Mouse (Mus musculus): ENCODE results near the gene Fnbp1.

Gene Fnbp1

GRCm38 (mm10) chr2:31141867-31142454 is at the start of gene Fnbp1:
Gene Fnbp1, minus strand, starts transcription at chr2:31142008.
- in situ Hi-C loops (cut with MboI; ENCODE audit: unreplicated experiment in 2 of 2): loop anchor here (5.0 kb wide), 1 partner anchor 80 kb away; no protein-coding TSS in a partner anchor

GRCm38 (mm10) chr2:31189654-31190053 is 47.8 kb upstream of the Fnbp1 start:
- in situ Hi-C loops (cut with MboI; ENCODE audit: unreplicated experiment in 2 of 2): loop anchor here in 1 of 2 experiments (25.0 kb wide), 1 partner anchor 1177 kb away; no protein-coding TSS in a partner anchor

- in situ Hi-C loops (cut with MboI; ENCODE audit: unreplicated experiment in 2 of 2): loop anchor here in 1 of 2 experiments (25.0 kb wide), 1 partner anchor 1176 kb away; no protein-coding TSS in a partner anchor
Measured at GRCm38 (mm10) chr2:31188691-31189090, 46.9 kb upstream of the Fnbp1 start.

GRCm38 (mm10) chr2:31183830-31184229 is 42.0 kb upstream of the Fnbp1 start:
- in situ Hi-C loops (cut with MboI; ENCODE audit: unreplicated experiment in 2 of 2): loop anchor here in 1 of 2 experiments (25.0 kb wide), 1 partner anchor 1172 kb away; no protein-coding TSS in a partner anchor

GRCm38 (mm10) chr2:31182786-31183330 is 41.0 kb upstream of the Fnbp1 start:
- in situ Hi-C loops (cut with MboI; ENCODE audit: unreplicated experiment in 2 of 2): loop anchor here in 1 of 2 experiments (25.0 kb wide), 1 partner anchor 1171 kb away; no protein-coding TSS in a partner anchor

- in situ Hi-C loops (cut with MboI; ENCODE audit: unreplicated experiment in 2 of 2): loop anchor here in 1 of 2 experiments (25.0 kb wide), 1 partner anchor 1168 kb away; no protein-coding TSS in a partner anchor
Measured at GRCm38 (mm10) chr2:31180081-31180551, 38.3 kb upstream of the Fnbp1 start.

GRCm38 (mm10) chr2:31179471-31179870 is 37.7 kb upstream of the Fnbp1 start:
- in situ Hi-C loops (cut with MboI; ENCODE audit: unreplicated experiment in 2 of 2): loop anchor here in 1 of 2 experiments (25.0 kb wide), 1 partner anchor 1167 kb away; no protein-coding TSS in a partner anchor

GRCm38 (mm10) chr2:31178593-31178992 is 36.8 kb upstream of the Fnbp1 start:
- in situ Hi-C loops (cut with MboI; ENCODE audit: unreplicated experiment in 2 of 2): loop anchor here in 1 of 2 experiments (25.0 kb wide), 1 partner anchor 1166 kb away; no protein-coding TSS in a partner anchor

GRCm38 (mm10) chr2:31173290-31173689 is 31.5 kb upstream of the Fnbp1 start:
- in situ Hi-C loops (cut with MboI; ENCODE audit: unreplicated experiment in 2 of 2): loop anchor here in 1 of 2 experiments (25.0 kb wide), 1 partner anchor 361 kb away; the partner anchor contains the start of genes 1700001O22Rik and Ntmt1

GRCm38 (mm10) chr2:31172536-31172935 is 30.7 kb upstream of the Fnbp1 start:
- in situ Hi-C loops (cut with MboI; ENCODE audit: unreplicated experiment in 2 of 2): loop anchor here in 1 of 2 experiments (25.0 kb wide), 1 partner anchor 360 kb away; the partner anchor contains the start of genes 1700001O22Rik and Ntmt1

- in situ Hi-C loops (cut with MboI; ENCODE audit: unreplicated experiment in 2 of 2): loop anchor here in 1 of 2 experiments (25.0 kb wide), 1 partner anchor 360 kb away; the partner anchor contains the start of genes 1700001O22Rik and Ntmt1
Measured at GRCm38 (mm10) chr2:31172001-31172400, 30.2 kb upstream of the Fnbp1 start.

- in situ Hi-C loops (cut with MboI; ENCODE audit: unreplicated experiment in 2 of 2): loop anchor here in 1 of 2 experiments (25.0 kb wide), 1 partner anchor 358 kb away; the partner anchor contains the start of genes 1700001O22Rik and Ntmt1
Measured at GRCm38 (mm10) chr2:31170164-31170563, 28.4 kb upstream of the Fnbp1 start.

GRCm38 (mm10) chr2:31169001-31169400 is 27.2 kb upstream of the Fnbp1 start:
- in situ Hi-C loops (cut with MboI; ENCODE audit: unreplicated experiment in 2 of 2): loop anchor here in 1 of 2 experiments (25.0 kb wide), 1 partner anchor 357 kb away; the partner anchor contains the start of genes 1700001O22Rik and Ntmt1

GRCm38 (mm10) chr2:31167571-31167970 is 25.8 kb upstream of the Fnbp1 start:
- in situ Hi-C loops (cut with MboI; ENCODE audit: unreplicated experiment in 2 of 2): loop anchor here in 1 of 2 experiments (25.0 kb wide), 1 partner anchor 355 kb away; the partner anchor contains the start of genes 1700001O22Rik and Ntmt1

- in situ Hi-C loops (cut with MboI; ENCODE audit: unreplicated experiment in 2 of 2): loop anchor here in 1 of 2 experiments (25.0 kb wide), 1 partner anchor 353 kb away; the partner anchor contains the start of genes 1700001O22Rik and Ntmt1
Measured at GRCm38 (mm10) chr2:31165529-31165928, 23.7 kb upstream of the Fnbp1 start.

GRCm38 (mm10) chr2:31164841-31165455 is 23.1 kb upstream of the Fnbp1 start:
- in situ Hi-C loops (cut with MboI; ENCODE audit: unreplicated experiment in 2 of 2): loop anchor here in 1 of 2 experiments (25.0 kb wide), 1 partner anchor 353 kb away; the partner anchor contains the start of genes 1700001O22Rik and Ntmt1

GRCm38 (mm10) chr2:31163361-31164118 is 21.7 kb upstream of the Fnbp1 start:
- in situ Hi-C loops (cut with MboI; ENCODE audit: unreplicated experiment in 2 of 2): loop anchor here in 1 of 2 experiments (25.0 kb wide), 1 partner anchor 351 kb away; the partner anchor contains the start of genes 1700001O22Rik and Ntmt1

- in situ Hi-C loops (cut with MboI; ENCODE audit: unreplicated experiment in 2 of 2): loop anchor here in 1 of 2 experiments (25.0 kb wide), 1 partner anchor 349 kb away; the partner anchor contains the start of genes 1700001O22Rik and Ntmt1
Measured at GRCm38 (mm10) chr2:31161620-31162019, 19.8 kb upstream of the Fnbp1 start.
